17 mouse cellular contexts compared by ENCODE assay signal in genomic region chr11:60895915-60896314, GRCm38 (mm10). TPM values are rescaled to one million over a fixed set of nuclear protein-coding genes. Genes with fewer than 3 reads are reported as not detected.
DNase-seq lines count a peak whose midpoint lies in the region; ATAC-seq and TF ChIP-seq lines count a peak whose summit lies in the region.
"Had no signal": no experiment of that assay in that cellular context is flagged by ENCODE, and none has a peak within 500 bp of the region (broad histone marks: within the 10 kb centered on the region; RNA-seq: fewer than 3 reads in every experiment).

No protein-coding gene starts in this region.

- 0 out of 2 replicates have a peak overlapping the region, but pooled peaks have one; percentile 4 for H3K27ac ChIP-seq in heart, embryonic 16.5 days (ENCODE audit: low read length)
- peak overlapping the region; percentile 55; the same call in 1 of the 2 replicates for H3K27ac ChIP-seq in stomach, embryonic 14.5 days (ENCODE audit: low read length)
- no peak overlapping the region for H3K27ac ChIP-seq in stomach, postnatal 0 days (replicated peaks)
- H3K27ac ChIP-seq in limb, embryonic 10.5 days, result no peak overlapping the region
- H3K27ac ChIP-seq in left cerebral cortex, adult 2 months, result no peak overlapping the region
- H3K27ac ChIP-seq: forebrain, embryonic 10.5 days; hindbrain, embryonic 13.5 days; liver, embryonic 14.5 days; midbrain, embryonic 12.5 days; neural tube, embryonic 13.5 days had no signal

- no peak for DNase-seq in heart, adult 8-10 months (ENCODE audit: low spot score)
- no peak for DNase-seq in stomach, postnatal 0 days (ENCODE audit: low spot score)
- peak; percentile 41 for DNase-seq in limb, embryonic 10.5 days (ENCODE audit: low spot score)
- no peak for DNase-seq in left cerebral cortex, postnatal 4 days
- no peak for DNase-seq in left cerebral cortex, adult 2 months (ENCODE audit: extremely low spot score in 1 of 2, low spot score in 2 of 2)
- DNase-seq in adrenal gland, adult (ENCODE audit: inconsistent age in 2 of 2, low spot score in 1 of 2), result no peak
- DNase-seq: adrenal gland, adult 2 months; cerebellum, postnatal 36 days; gastrocnemius, postnatal 10 days; right cerebral cortex, postnatal 25 days had no signal

- TF ChIP-seq CTCF in stomach, postnatal 0 days (IDR thresholded peaks at IDR 0.05; ENCODE audit: low read depth), result no peak
- TF ChIP-seq CTCF in left cerebral cortex, adult 2 months (IDR thresholded peaks at IDR 0.05), result no peak

- no peaks in the 10 kb centered on the region for H3K36me3 ChIP-seq in heart, embryonic 16.5 days (ENCODE audit: control insufficient read depth, insufficient read depth)
- no peaks in the 10 kb centered on the region for H3K36me3 ChIP-seq in stomach, embryonic 14.5 days (ENCODE audit: control insufficient read depth, insufficient read depth, low read length)
- H3K36me3 ChIP-seq in stomach, postnatal 0 days (ENCODE audit: control insufficient read depth, insufficient read depth, low read length), result no peaks in the 10 kb centered on the region
- H3K36me3 ChIP-seq in limb, embryonic 10.5 days, result no peaks in the 10 kb centered on the region
- H3K36me3 ChIP-seq: forebrain, embryonic 10.5 days; hindbrain, embryonic 13.5 days; midbrain, embryonic 12.5 days; neural tube, embryonic 13.5 days had no signal

- H3K9ac ChIP-seq in heart, embryonic 16.5 days (ENCODE audit: low read length), result no peak overlapping the region
- no peak overlapping the region for H3K9ac ChIP-seq in stomach, embryonic 14.5 days (replicated peaks; ENCODE audit: low read depth, low read length)
- H3K9ac ChIP-seq in stomach, postnatal 0 days (ENCODE audit: low read length), result no peak overlapping the region
- H3K9ac ChIP-seq: hindbrain, embryonic 13.5 days; liver, embryonic 14.5 days; midbrain, embryonic 12.5 days; neural tube, embryonic 13.5 days had no signal

- peaks cover 5% of the 10 kb centered on the region; the same call in 1 of the 2 replicates for H3K4me1 ChIP-seq in heart, embryonic 16.5 days (ENCODE audit: control insufficient read depth, insufficient read depth, low read length)
- peaks cover 3% of the 10 kb centered on the region; the same call in 1 of the 2 replicates for H3K4me1 ChIP-seq in stomach, embryonic 14.5 days (ENCODE audit: control insufficient read depth, insufficient read depth, low read length)
- H3K4me1 ChIP-seq in stomach, postnatal 0 days (replicated peaks; ENCODE audit: control insufficient read depth, insufficient read depth), result no peaks in the 10 kb centered on the region
- H3K4me1 ChIP-seq in limb, embryonic 10.5 days, result peaks cover 24% of the 10 kb centered on the region
- H3K4me1 ChIP-seq: hindbrain, embryonic 13.5 days; midbrain, embryonic 12.5 days; neural tube, embryonic 13.5 days had no signal

- intact Hi-C loops in left cerebral cortex, postnatal 4 days (cut with DNase I), result no loop called here
- intact Hi-C loops in left cerebral cortex, adult 2 months (cut with DNase I), result no loop called here

- 15% methylated on average over 4 of the region's 4 CpGs for WGBS in heart, embryonic 16.5 days
- 19% methylated on average over 4 of the region's 4 CpGs for WGBS in stomach, embryonic 14.5 days
- WGBS in stomach, postnatal 0 days, result 24% methylated on average over 4 of the region's 4 CpGs
- 5% methylated on average over 4 of the region's 4 CpGs for WGBS in limb, embryonic 10.5 days

- no peaks in the 10 kb centered on the region for H3K27me3 ChIP-seq in heart, embryonic 16.5 days (ENCODE audit: control insufficient read depth, insufficient read depth, low read length)
- no peaks in the 10 kb centered on the region for H3K27me3 ChIP-seq in stomach, embryonic 14.5 days (ENCODE audit: control insufficient read depth, insufficient read depth, low read length)
- H3K27me3 ChIP-seq in stomach, postnatal 0 days (ENCODE audit: control insufficient read depth, insufficient read depth, low read length), result no peaks in the 10 kb centered on the region
- H3K27me3 ChIP-seq in limb, embryonic 10.5 days (ENCODE audit: low read depth, poor library complexity, severe bottlenecking), result peaks cover 41% of the 10 kb centered on the region
- H3K27me3 ChIP-seq: hindbrain, embryonic 13.5 days; neural tube, embryonic 13.5 days had no signal

- no peak for ATAC-seq in heart, embryonic 16.5 days (replicated peaks; ENCODE audit: extremely low read depth, insufficient read depth, low FRiP score)
- peak; percentile 67; the same call in 1 of the 2 replicates for ATAC-seq in stomach, embryonic 14.5 days (ENCODE audit: insufficient number of reproducible peaks, insufficient read depth, low FRiP score, low read depth)
- no peak for ATAC-seq in stomach, postnatal 0 days (ENCODE audit: low FRiP score, low TSS enrichment)

- no peak overlapping the region for H3K4me3 ChIP-seq in heart, embryonic 16.5 days (ENCODE audit: low read length)
- H3K4me3 ChIP-seq in stomach, embryonic 14.5 days (ENCODE audit: low read depth, low read length), result no peak overlapping the region
- no peak overlapping the region for H3K4me3 ChIP-seq in stomach, postnatal 0 days (ENCODE audit: low read depth, low read length)
- H3K4me3 ChIP-seq in limb, embryonic 10.5 days, result no peak overlapping the region
- H3K4me3 ChIP-seq in left cerebral cortex, adult 2 months, result no peak overlapping the region
- H3K4me3 ChIP-seq: forebrain, embryonic 10.5 days; hindbrain, embryonic 13.5 days; midbrain, embryonic 12.5 days; neural tube, embryonic 13.5 days had no signal

- H3K4me2 ChIP-seq in heart, embryonic 16.5 days (ENCODE audit: low read depth, low read length), result no peak overlapping the region
- 0 out of 2 replicates have a peak overlapping the region, but pooled peaks have one; percentile 5 for H3K4me2 ChIP-seq in stomach, embryonic 14.5 days (replicated peaks; ENCODE audit: low read depth, low read length)
- no peak overlapping the region for H3K4me2 ChIP-seq in stomach, postnatal 0 days (replicated peaks; ENCODE audit: low read depth)
- H3K4me2 ChIP-seq: hindbrain, embryonic 13.5 days; midbrain, embryonic 12.5 days; neural tube, embryonic 13.5 days had no signal

- no peak for TF ChIP-seq EP300 in stomach, postnatal 0 days (optimal IDR thresholded peaks at IDR 0.05)

- H3K9me3 ChIP-seq in heart, embryonic 16.5 days (replicated peaks; ENCODE audit: control insufficient read depth, low read length), result no peaks in the 10 kb centered on the region
- no peaks in the 10 kb centered on the region for H3K9me3 ChIP-seq in stomach, embryonic 14.5 days (ENCODE audit: control insufficient read depth, low read depth, low read length)
- H3K9me3 ChIP-seq in stomach, postnatal 0 days (ENCODE audit: control insufficient read depth, low read length), result no peaks in the 10 kb centered on the region
- no peaks in the 10 kb centered on the region for H3K9me3 ChIP-seq in limb, embryonic 10.5 days (replicated peaks)
- H3K9me3 ChIP-seq: forebrain, embryonic 10.5 days; hindbrain, embryonic 13.5 days; midbrain, embryonic 12.5 days; neural tube, embryonic 13.5 days had no signal

RNA-seq across cellular contexts. Expression of gene Tmem11, which starts 16.8 kb away (rescaled TPM):
- 68.2 and 68.4 TPM in 2 replicates for polyA plus RNA-seq in heart, embryonic 16.5 days (2015; fragmentation: Nextera tagmentation; extraction: Ambion mirVana)
- 10 to 100 TPM; 29.8 to 35.3 (median 31.1) TPM for total RNA-seq in heart, adult 8-10 months (2022)
- polyA plus RNA-seq in stomach, embryonic 14.5 days (2014; fragmentation: Nextera tagmentation; extraction: Ambion mirVana), result 65.0 and 74.9 TPM in 2 replicates
- 39.8 and 42.1 TPM in 2 replicates for polyA plus RNA-seq in stomach, postnatal 0 days (2015; fragmentation: Nextera tagmentation; extraction: Ambion mirVana)
- 75.9 and 78.4 TPM in 2 replicates for polyA plus RNA-seq in limb, embryonic 10.5 days (2016; fragmentation: Nextera tagmentation; extraction: Ambion mirVana)
- 10 to 100 TPM; 26.5 to 26.8 TPM for total RNA-seq in left cerebral cortex, postnatal 4 days (2021)
- 10 to 100 TPM; 28.8 to 31.0 TPM for total RNA-seq in left cerebral cortex, adult 2 months (2021)

RNA-seq across cellular contexts. Expression of gene Natd1, which starts 18.6 kb away (rescaled TPM):
- 16.9 and 17.0 TPM in 2 replicates for polyA plus RNA-seq in heart, embryonic 16.5 days (2015; fragmentation: Nextera tagmentation; extraction: Ambion mirVana)
- 10 to 100 TPM in 2 of 4 experiments, 1 to 10 TPM in 2; 8.6 to 15.0 (median 11.0) TPM for total RNA-seq in heart, adult 8-10 months (2022)
- 14.7 and 16.7 TPM in 2 replicates for polyA plus RNA-seq in stomach, embryonic 14.5 days (2014; fragmentation: Nextera tagmentation; extraction: Ambion mirVana)
- 6.7 and 8.3 TPM in 2 replicates for polyA plus RNA-seq in stomach, postnatal 0 days (2015; fragmentation: Nextera tagmentation; extraction: Ambion mirVana)
- polyA plus RNA-seq in limb, embryonic 10.5 days (2016; fragmentation: Nextera tagmentation; extraction: Ambion mirVana), result 14.2 and 17.0 TPM in 2 replicates
- 10 to 100 TPM; 22.8 to 29.3 TPM for total RNA-seq in left cerebral cortex, postnatal 4 days (2021)
- total RNA-seq in left cerebral cortex, adult 2 months (2021), result 10 to 100 TPM; 10.1 to 11.3 TPM

RNA-seq across cellular contexts. Expression of gene Map2k3, which starts 35.9 kb away (rescaled TPM):
- 67.7 and 69.2 TPM in 2 replicates for polyA plus RNA-seq in heart, embryonic 16.5 days (2015; fragmentation: Nextera tagmentation; extraction: Ambion mirVana)
- 10 to 100 TPM; 74.6 to 80.8 (median 77.0) TPM for total RNA-seq in heart, adult 8-10 months (2022)
- polyA plus RNA-seq in stomach, embryonic 14.5 days (2014; fragmentation: Nextera tagmentation; extraction: Ambion mirVana), result 79.7 and 80.0 TPM in 2 replicates
- 105 and 108 TPM in 2 replicates for polyA plus RNA-seq in stomach, postnatal 0 days (2015; fragmentation: Nextera tagmentation; extraction: Ambion mirVana)
- polyA plus RNA-seq in limb, embryonic 10.5 days (2016; fragmentation: Nextera tagmentation; extraction: Ambion mirVana), result 78.3 and 93.3 TPM in 2 replicates
- 10 to 100 TPM; 16.7 to 17.3 TPM for total RNA-seq in left cerebral cortex, postnatal 4 days (2021)
- 10 to 100 TPM; 18.4 to 23.6 TPM for total RNA-seq in left cerebral cortex, adult 2 months (2021)

Comparison
In these comparisons a context has a peak if more than half of its experiments do, and no peak if none do; other contexts are left out.
1. H3K27ac ChIP-seq: peak in heart, embryonic 16.5 days (single experiment) and stomach, embryonic 14.5 days (single experiment); none in stomach, postnatal 0 days (single experiment), limb, embryonic 10.5 days (single experiment) and left cerebral cortex, adult 2 months (single experiment).